Mouse (Mus musculus): ENCODE measurements around the gene Zfp248. TPM values are rescaled to one million over a fixed set of nuclear protein-coding genes. Genes with fewer than 3 reads are reported as not detected.

Zfp248 gene
- 0.86 and 1.1 TPM in 2 replicates for polyA plus RNA-seq (2012; rRNA removed)

GRCm38 (mm10) chr6:118455042-118455631 is at the start of gene Zfp248:
Gene Zfp248 (minus strand): TSS chr6:118455528.
- TF ChIP-seq CTCF (IDR thresholded peaks at IDR 0.05; ENCODE audit: borderline replicate concordance, control insufficient read depth, extremely low read depth, insufficient read depth, low read length, poor library complexity) = peak; percentile 58; the same call in 1 of the 2 replicates
- TF ChIP-seq POLR2A (IDR thresholded peaks at IDR 0.05; ENCODE audit: control insufficient read depth, extremely low read depth, insufficient read depth, low read length, poor library complexity) = no peak
- H3K36me3 ChIP-seq (ENCODE audit: control insufficient read depth, insufficient read depth, low read length) = no peaks in the 10 kb centered on the region
- H3K4me1 ChIP-seq (replicated peaks; ENCODE audit: control insufficient read depth, insufficient read depth, low read length) = peaks cover 3% of the 10 kb centered on the region
- H3K27me3 ChIP-seq (ENCODE audit: control insufficient read depth, insufficient read depth, low read length) = no peaks in the 10 kb centered on the region
- peak; percentile 76 for DNase-seq
- no peak within 1 kb of the TSS for H3K27ac ChIP-seq (ENCODE audit: control insufficient read depth, insufficient read depth, low read length)
- under 1% methylated on average over 43 of the region's 43 CpGs for WGBS
- H3K4me3 ChIP-seq (ENCODE audit: control insufficient read depth, insufficient read depth, low read length) = peak within 1 kb of the TSS; percentile 76

- Histone ChIP-seq H3K36me3 (ENCODE audit: control insufficient read depth, insufficient read depth, low read length) (no peaks in the 10 kb centered on the region), H3K4me1 (replicated peaks; ENCODE audit: control insufficient read depth, insufficient read depth, low read length) (no peaks in the 10 kb centered on the region), H3K27ac (ENCODE audit: control insufficient read depth, insufficient read depth, low read length) (no peak overlapping the region), H3K27me3 (ENCODE audit: control insufficient read depth, insufficient read depth, low read length) (no peaks in the 10 kb centered on the region), H3K4me3 (ENCODE audit: control insufficient read depth, insufficient read depth, low read length) (no peak overlapping the region)
- TF ChIP-seq CTCF (IDR thresholded peaks at IDR 0.05; ENCODE audit: borderline replicate concordance, control insufficient read depth, extremely low read depth, insufficient read depth, low read length, poor library complexity) (no peak), POLR2A (IDR thresholded peaks at IDR 0.05; ENCODE audit: control insufficient read depth, extremely low read depth, insufficient read depth, low read length, poor library complexity) (no peak)
- WGBS = 67% methylated on average over 7 of the region's 7 CpGs
- no peak for DNase-seq
Measured at GRCm38 (mm10) chr6:118499010-118499409, 43.7 kb upstream of the Zfp248 start.

- no peak for TF ChIP-seq POLR2A (IDR thresholded peaks at IDR 0.05; ENCODE audit: control insufficient read depth, extremely low read depth, insufficient read depth, low read length, poor library complexity)
- no peak for TF ChIP-seq CTCF (IDR thresholded peaks at IDR 0.05; ENCODE audit: borderline replicate concordance, control insufficient read depth, extremely low read depth, insufficient read depth, low read length, poor library complexity)
- Histone ChIP-seq H3K36me3 (ENCODE audit: control insufficient read depth, insufficient read depth, low read length) (no peaks in the 10 kb centered on the region), H3K4me1 (replicated peaks; ENCODE audit: control insufficient read depth, insufficient read depth, low read length) (0 out of 2 replicates have a peak, but pooled peaks cover 3% of the 10 kb centered on the region), H3K4me3 (ENCODE audit: control insufficient read depth, insufficient read depth, low read length) (no peak overlapping the region), H3K27me3 (ENCODE audit: control insufficient read depth, insufficient read depth, low read length) (no peaks in the 10 kb centered on the region; the same call in 1 of the 2 replicates), H3K27ac (ENCODE audit: control insufficient read depth, insufficient read depth, low read length) (no peak overlapping the region)
- 100% methylated on average over 1 of the region's 1 CpGs for WGBS
- DNase-seq = no peak
Measured at GRCm38 (mm10) chr6:118482125-118482524, 26.8 kb upstream of the Zfp248 start.

- TF ChIP-seq POLR2A (IDR thresholded peaks at IDR 0.05; ENCODE audit: control insufficient read depth, extremely low read depth, insufficient read depth, low read length, poor library complexity) = no peak
- TF ChIP-seq CTCF (IDR thresholded peaks at IDR 0.05; ENCODE audit: borderline replicate concordance, control insufficient read depth, extremely low read depth, insufficient read depth, low read length, poor library complexity) = no peak
- H3K4me1 ChIP-seq (replicated peaks; ENCODE audit: control insufficient read depth, insufficient read depth, low read length) = 0 out of 2 replicates have a peak, but pooled peaks cover 3% of the 10 kb centered on the region
- no peaks in the 10 kb centered on the region for H3K36me3 ChIP-seq (ENCODE audit: control insufficient read depth, insufficient read depth, low read length)
- H3K27me3 ChIP-seq (ENCODE audit: control insufficient read depth, insufficient read depth, low read length) = no peaks in the 10 kb centered on the region; the same call in 1 of the 2 replicates
- H3K4me3 ChIP-seq (ENCODE audit: control insufficient read depth, insufficient read depth, low read length) = peak within 1 kb of the TSS; percentile 25
- H3K27ac ChIP-seq (ENCODE audit: control insufficient read depth, insufficient read depth, low read length) = no peak within 1 kb of the TSS
- peak; percentile 14 for DNase-seq
- WGBS = 3% methylated on average over 44 of the region's 57 CpGs
Measured at GRCm38 (mm10) chr6:118478957-118479708, 23.8 kb upstream of the Zfp248 start, which contains the start of gene Zfp9. Gene Zfp9 (minus strand): TSS chr6:118479320.

GRCm38 (mm10) chr6:118477875-118478785 is 22.8 kb upstream of the Zfp248 start:
- no peak for DNase-seq
- H3K36me3 ChIP-seq (ENCODE audit: control insufficient read depth, insufficient read depth, low read length) = no peaks in the 10 kb centered on the region
- WGBS = 83% methylated on average over 10 of the region's 10 CpGs
- H3K27me3 ChIP-seq (ENCODE audit: control insufficient read depth, insufficient read depth, low read length) = no peaks in the 10 kb centered on the region; the same call in 1 of the 2 replicates
- H3K4me1 ChIP-seq (replicated peaks; ENCODE audit: control insufficient read depth, insufficient read depth, low read length) = 0 out of 2 replicates have a peak, but pooled peaks cover 3% of the 10 kb centered on the region
- no peak for TF ChIP-seq POLR2A (IDR thresholded peaks at IDR 0.05; ENCODE audit: control insufficient read depth, extremely low read depth, insufficient read depth, low read length, poor library complexity)
- no peak for TF ChIP-seq CTCF (IDR thresholded peaks at IDR 0.05; ENCODE audit: borderline replicate concordance, control insufficient read depth, extremely low read depth, insufficient read depth, low read length, poor library complexity)
- H3K27ac ChIP-seq (ENCODE audit: control insufficient read depth, insufficient read depth, low read length) = no peak overlapping the region
- H3K4me3 ChIP-seq (ENCODE audit: control insufficient read depth, insufficient read depth, low read length) = no peak overlapping the region
